In genomic region chr6:52621731-52622480, GRCm38 (mm10) we compare ENCODE assay signal across 12 mouse cellular contexts. TPM values are rescaled to one million over a fixed set of nuclear protein-coding genes. Genes with fewer than 3 reads are reported as not detected.
A peak's percentile ranks its signal among the peaks of the same experiment; 100 is the strongest.
DNase-seq lines count a peak whose midpoint lies in the region; ATAC-seq lines count a peak whose summit lies in the region.
"Had no signal": no experiment of that assay in that cellular context is flagged by ENCODE, and none has a peak within 500 bp of the region (broad histone marks: within the 10 kb centered on the region; RNA-seq: fewer than 3 reads in every experiment).

No protein-coding gene starts in this region.

- H3K27ac ChIP-seq in heart, embryonic 10.5 days: no peak overlapping the region
- 0 out of 2 replicates have a peak overlapping the region, but pooled peaks have one; percentile 3 for H3K27ac ChIP-seq in embryonic facial prominence, embryonic 15.5 days (replicated peaks)
- H3K27ac ChIP-seq in stomach, embryonic 14.5 days (ENCODE audit: low read length): peak overlapping the region; percentile 61

- H3K9me3 ChIP-seq in heart, embryonic 10.5 days: no peaks in the 10 kb centered on the region
- H3K9me3 ChIP-seq in embryonic facial prominence, embryonic 15.5 days (replicated peaks): no peaks in the 10 kb centered on the region
- H3K9me3 ChIP-seq in stomach, embryonic 14.5 days (ENCODE audit: control insufficient read depth, low read depth, low read length): no peaks in the 10 kb centered on the region

- no peak overlapping the region for H3K4me3 ChIP-seq in heart, embryonic 10.5 days
- H3K4me3 ChIP-seq in embryonic facial prominence, embryonic 15.5 days (replicated peaks): no peak overlapping the region
- no peak overlapping the region for H3K4me3 ChIP-seq in stomach, embryonic 14.5 days (ENCODE audit: low read depth, low read length)

- peak; percentile 17 for DNase-seq in heart, adult 8-10 months (ENCODE audit: low spot score)
- DNase-seq in heart, embryonic 10.5 days (ENCODE audit: low spot score): no peak
- DNase-seq in kidney, postnatal 14 days: peak; percentile 47
- DNase-seq in spleen, postnatal 10 days (ENCODE audit: low spot score in 2 of 2): no peak
- DNase-seq in layer of hippocampus, adult 11-12 months (ENCODE audit: low spot score): no peak
- DNase-seq: cerebellum, postnatal 36 days; forebrain, postnatal 0 days; left cerebral cortex, postnatal 4 days had no signal

- WGBS in heart, embryonic 10.5 days: 62% methylated on average over 11 of the region's 11 CpGs
- 43% methylated on average over 11 of the region's 11 CpGs for WGBS in embryonic facial prominence, embryonic 15.5 days
- 32% methylated on average over 11 of the region's 11 CpGs for WGBS in stomach, embryonic 14.5 days

- H3K36me3 ChIP-seq in heart, embryonic 10.5 days: peaks cover 36% of the 10 kb centered on the region
- peaks cover 18% of the 10 kb centered on the region for H3K36me3 ChIP-seq in embryonic facial prominence, embryonic 15.5 days
- H3K36me3 ChIP-seq in stomach, embryonic 14.5 days (ENCODE audit: control insufficient read depth, insufficient read depth, low read length): peaks cover 7% of the 10 kb centered on the region

- 0 out of 2 replicates have a peak, but pooled peaks have one; percentile 15 for ATAC-seq in embryonic facial prominence, embryonic 15.5 days (ENCODE audit: insufficient number of reproducible peaks, low FRiP score, low TSS enrichment, low read depth)
- ATAC-seq in stomach, embryonic 14.5 days (ENCODE audit: insufficient number of reproducible peaks, insufficient read depth, low FRiP score, low read depth): no peak
- no peak for ATAC-seq in frontal cortex, adult (ENCODE audit: low TSS enrichment)
- ATAC-seq: forebrain, postnatal 0 days had no signal

- H3K4me1 ChIP-seq in heart, embryonic 10.5 days: no peaks in the 10 kb centered on the region
- no peaks in the 10 kb centered on the region for H3K4me1 ChIP-seq in embryonic facial prominence, embryonic 15.5 days
- H3K4me1 ChIP-seq in stomach, embryonic 14.5 days (ENCODE audit: control insufficient read depth, insufficient read depth, low read length): peaks cover 13% of the 10 kb centered on the region; the same call in 1 of the 2 replicates

- no peak overlapping the region for H3K9ac ChIP-seq in embryonic facial prominence, embryonic 15.5 days
- H3K9ac ChIP-seq in stomach, embryonic 14.5 days (replicated peaks; ENCODE audit: low read depth, low read length): no peak overlapping the region
- H3K9ac ChIP-seq: forebrain, postnatal 0 days had no signal

- H3K4me2 ChIP-seq in embryonic facial prominence, embryonic 15.5 days (replicated peaks): no peak overlapping the region
- no peak overlapping the region for H3K4me2 ChIP-seq in stomach, embryonic 14.5 days (replicated peaks; ENCODE audit: low read depth, low read length)
- H3K4me2 ChIP-seq: midbrain, embryonic 11.5 days had no signal

- no peaks in the 10 kb centered on the region for H3K27me3 ChIP-seq in heart, embryonic 10.5 days (ENCODE audit: insufficient read depth, poor library complexity, severe bottlenecking)
- no peaks in the 10 kb centered on the region for H3K27me3 ChIP-seq in embryonic facial prominence, embryonic 15.5 days
- no peaks in the 10 kb centered on the region for H3K27me3 ChIP-seq in stomach, embryonic 14.5 days (ENCODE audit: control insufficient read depth, insufficient read depth, low read length)

RNA-seq across cellular contexts. Expression of gene Hibadh, which starts 18.3 kb away (rescaled TPM):
- total RNA-seq in heart, adult 8-10 months (2022): 100 to 1,000 TPM; 253 to 275 (median 269) TPM
- polyA plus RNA-seq in heart, embryonic 10.5 days (2016; fragmentation: Nextera tagmentation; extraction: Ambion mirVana): 121 and 135 TPM in 2 replicates
- 91.5 and 92.8 TPM in 2 replicates for polyA plus RNA-seq in embryonic facial prominence, embryonic 15.5 days (2015; fragmentation: Nextera tagmentation; extraction: Ambion mirVana)
- polyA plus RNA-seq in stomach, embryonic 14.5 days (2014; fragmentation: Nextera tagmentation; extraction: Ambion mirVana): 60.9 and 61.8 TPM in 2 replicates

Comparison
In these comparisons a context has a peak if more than half of its experiments do, and no peak if none do; other contexts are left out.
1. DNase-seq: peak in heart, adult 8-10 months (single experiment) and kidney, postnatal 14 days (single experiment); none in heart, embryonic 10.5 days (single experiment), spleen, postnatal 10 days (0 of 2) and layer of hippocampus, adult 11-12 months (single experiment).